Mouse (Mus musculus) heart, postnatal 0 days (tissue): Measurements from ENCODE around the gene Capzb.

ENCODE experiments used
- CTCF ChIP-seq: IDR thresholded peaks from 2 replicates; pipeline ENCODE4 v1.5.1; 2016; ENCODE audit warnings: antibody characterized with exemption, control low read depth, low read depth
- EP300 ChIP-seq: IDR thresholded peaks from 2 replicates; pipeline ENCODE4 v1.6.1; 2016; ENCODE audit warnings: antibody characterized with exemption, low read depth

DNA sequence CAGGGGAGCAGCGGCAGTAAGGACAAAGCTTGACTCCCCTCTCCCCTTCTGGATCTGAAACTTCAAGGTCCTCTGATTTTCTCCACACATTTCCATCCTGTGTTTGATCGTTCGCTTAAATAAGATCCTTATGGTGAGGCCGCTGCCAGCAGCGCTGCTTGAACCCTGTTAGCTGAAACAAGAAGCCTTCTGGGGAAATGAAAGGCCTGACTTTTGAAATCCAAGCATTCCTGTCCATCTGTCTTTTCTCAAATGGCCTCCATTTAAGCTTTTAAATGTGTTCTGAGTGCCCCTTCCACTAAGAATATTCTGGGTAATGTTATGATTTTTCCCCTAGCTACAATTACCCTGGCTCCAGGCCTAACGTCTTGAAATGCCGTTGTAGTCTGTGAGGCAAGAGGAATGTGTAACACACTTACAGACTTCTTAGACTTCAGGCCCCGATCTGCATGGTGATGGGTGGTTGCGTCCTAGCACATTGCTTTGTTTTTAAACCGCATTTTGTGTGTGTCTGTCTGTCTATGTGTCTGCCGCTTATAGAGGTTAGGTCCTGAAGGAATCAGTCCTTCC, 66.7 kb downstream of the Capzb start:
- no peak for TF ChIP-seq EP300
- no peak for TF ChIP-seq CTCF
